Mouse (Mus musculus): Measurements from ENCODE around the gene Zfp385c. TPM values are rescaled to one million over a fixed set of nuclear protein-coding genes. Genes with fewer than 3 reads are reported as not detected.
A peak's percentile ranks its signal among the peaks of the same experiment; 100 is the strongest.

The Zfp385c gene
- polyA plus RNA-seq, 1 experiment from 2014 or later: 0.11 TPM

DNA sequence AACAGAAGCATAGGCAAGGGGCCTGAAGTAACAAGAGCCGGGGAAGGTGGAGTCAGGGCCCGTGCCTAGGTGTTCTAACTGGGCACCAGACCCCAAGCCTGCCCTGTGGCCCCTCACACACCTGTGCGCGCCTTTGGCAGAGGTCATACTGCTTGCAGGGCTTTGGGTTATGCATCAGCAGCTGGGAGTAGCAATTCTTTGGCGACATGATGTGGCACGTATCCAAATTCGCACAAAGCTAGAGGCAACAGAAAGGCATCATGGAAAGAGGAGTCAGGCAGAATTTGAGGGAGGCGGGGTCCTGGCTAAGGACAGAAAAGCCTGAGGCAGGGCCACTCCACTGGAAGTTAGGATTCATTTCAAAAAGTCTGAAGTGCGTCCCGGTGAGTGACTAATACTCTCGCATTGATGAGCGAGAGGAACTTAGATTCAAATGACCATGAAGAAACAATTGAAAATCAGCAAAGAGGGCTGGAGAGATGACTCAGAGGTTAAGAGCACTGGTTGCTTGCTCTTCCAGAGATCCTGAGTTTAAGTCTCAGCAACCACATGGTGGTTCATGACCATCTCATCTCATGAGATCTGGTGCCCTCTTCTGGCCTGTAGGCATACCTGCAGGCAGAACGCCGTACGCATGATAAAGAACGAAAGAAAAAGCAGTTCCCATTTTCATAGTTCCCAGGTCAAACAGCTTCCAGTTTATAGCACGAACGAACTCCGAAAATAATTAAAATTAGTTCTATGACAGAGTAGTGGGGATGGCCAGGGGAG lies 10.0 kb upstream of the Zfp385c start:
- Histone ChIP-seq H3K9ac (no peak overlapping the region), H3K4me2 (replicated peaks) (peak overlapping the region; percentile 46), H3K9me3 (no peaks in the 10 kb centered on the region), H3K27me3 (replicated peaks) (no peaks in the 10 kb centered on the region), H3K27ac (no peak overlapping the region), H3K4me1 (replicated peaks) (peaks cover 19% of the 10 kb centered on the region; the same call in 1 of the 2 replicates), H3K36me3 (peaks cover 24% of the 10 kb centered on the region), H3K4me3 (replicated peaks) (0 out of 2 replicates have a peak overlapping the region, but pooled peaks have one; percentile 9)
- 39% methylated on average over 19 of the region's 19 CpGs for WGBS
- peak; percentile 66 for ATAC-seq

- no peak for ATAC-seq
- Histone ChIP-seq H3K9ac (no peak overlapping the region), H3K9me3 (no peaks in the 10 kb centered on the region), H3K4me3 (replicated peaks) (peak overlapping the region; percentile 14), H3K27ac (no peak overlapping the region), H3K4me2 (replicated peaks) (peak overlapping the region; percentile 52), H3K4me1 (replicated peaks) (peaks cover 19% of the 10 kb centered on the region; the same call in 1 of the 2 replicates), H3K36me3 (peaks cover 16% of the 10 kb centered on the region), H3K27me3 (replicated peaks) (no peaks in the 10 kb centered on the region)
- 9% methylated on average over 14 of the region's 14 CpGs for WGBS
Observed at GRCm38 (mm10) chr11:100701301-100701700, 9.0 kb upstream of the Zfp385c start.

DNA sequence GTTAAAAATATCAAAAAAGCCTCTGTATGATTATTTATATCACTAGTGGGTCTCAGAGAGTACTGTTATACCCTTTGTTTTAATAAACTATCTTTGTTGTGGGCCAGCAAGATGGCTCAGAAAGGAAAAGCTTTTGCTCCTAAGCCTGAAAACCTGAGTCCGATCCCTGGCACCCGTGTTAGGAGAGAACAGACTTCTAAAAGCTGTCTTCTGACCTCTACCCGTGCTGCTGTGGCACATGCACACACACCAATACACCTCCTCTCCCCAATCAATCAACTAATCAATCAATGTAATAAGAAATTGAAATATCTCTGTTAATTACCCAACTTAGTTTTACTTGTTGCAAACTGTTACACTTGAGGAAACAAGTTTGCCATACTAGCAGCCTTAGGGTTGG lies 8.5 kb upstream of the Zfp385c start:
- Histone ChIP-seq H3K4me3 (replicated peaks) (no peak overlapping the region), H3K9ac (no peak overlapping the region), H3K36me3 (peaks cover 11% of the 10 kb centered on the region), H3K9me3 (no peaks in the 10 kb centered on the region), H3K4me1 (replicated peaks) (peaks cover 19% of the 10 kb centered on the region; the same call in 1 of the 2 replicates), H3K27me3 (replicated peaks) (no peaks in the 10 kb centered on the region), H3K4me2 (replicated peaks) (peak overlapping the region; percentile 52; the same call in 1 of the 2 replicates), H3K27ac (no peak overlapping the region)
- ATAC-seq: no peak
- WGBS: 77% methylated on average over 3 of the region's 3 CpGs

GRCm38 (mm10) chr11:100697921-100698320 lies 5.7 kb upstream of the Zfp385c start:
- ATAC-seq: no peak
- Histone ChIP-seq H3K27ac (no peak overlapping the region), H3K4me2 (replicated peaks) (no peak overlapping the region), H3K4me1 (replicated peaks) (peaks cover 14% of the 10 kb centered on the region; the same call in 1 of the 2 replicates), H3K27me3 (replicated peaks) (no peaks in the 10 kb centered on the region), H3K36me3 (no peaks in the 10 kb centered on the region), H3K4me3 (replicated peaks) (no peak overlapping the region), H3K9me3 (no peaks in the 10 kb centered on the region), H3K9ac (no peak overlapping the region)
- WGBS: 75% methylated on average over 7 of the region's 7 CpGs

DNA sequence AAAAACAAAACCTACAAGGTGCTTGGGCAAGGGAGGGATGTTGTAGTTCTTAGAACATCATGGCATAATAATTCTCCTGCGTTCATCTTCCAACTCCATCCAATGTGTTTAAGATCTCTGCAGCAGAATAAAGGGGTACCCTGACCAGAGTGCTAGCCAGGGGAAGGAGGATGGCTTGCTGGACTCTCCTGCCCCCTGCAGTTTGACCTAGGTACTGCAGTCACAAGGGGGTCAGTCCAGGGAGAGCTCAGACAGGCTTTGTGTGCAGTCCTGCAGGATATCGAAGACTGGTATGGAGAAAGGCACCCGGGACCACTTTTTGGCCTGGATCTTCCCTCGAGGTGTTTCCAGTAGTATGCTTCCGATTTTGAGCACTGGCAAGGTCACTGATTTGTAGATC lies 2.7 kb upstream of the Zfp385c start:
- Histone ChIP-seq H3K4me1 (replicated peaks) (peaks cover 10% of the 10 kb centered on the region; the same call in 1 of the 2 replicates), H3K9me3 (no peaks in the 10 kb centered on the region), H3K4me2 (replicated peaks) (no peak overlapping the region), H3K36me3 (no peaks in the 10 kb centered on the region), H3K27me3 (replicated peaks) (peaks cover 5% of the 10 kb centered on the region; the same call in 1 of the 2 replicates), H3K9ac (no peak overlapping the region), H3K27ac (no peak overlapping the region), H3K4me3 (replicated peaks) (no peak overlapping the region)
- no peak for ATAC-seq
- 38% methylated on average over 5 of the region's 5 CpGs for WGBS

DNA sequence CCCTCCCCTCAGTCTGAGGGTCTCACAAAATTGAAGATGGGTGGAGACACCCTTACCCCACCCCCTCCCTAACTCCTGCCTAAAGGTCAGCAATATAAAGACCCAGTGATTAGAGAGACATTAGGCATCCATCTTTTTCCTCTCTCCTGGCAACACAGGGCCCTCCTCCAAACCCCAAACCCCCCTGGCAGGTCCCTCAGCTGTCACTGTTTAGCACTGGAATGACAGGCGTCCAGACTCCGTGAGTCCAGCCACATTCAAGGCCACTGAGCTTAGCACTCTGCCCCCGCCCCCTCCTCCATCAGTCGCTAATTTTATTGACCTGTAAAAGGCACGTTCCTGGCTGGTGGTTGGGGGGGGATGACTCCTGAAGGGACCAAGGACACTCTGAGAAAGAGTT lies 899 bp upstream of the Zfp385c start:
- Histone ChIP-seq H3K4me1 (replicated peaks) (peaks cover 10% of the 10 kb centered on the region; the same call in 1 of the 2 replicates), H3K9ac (no peak overlapping the region), H3K27ac (no peak overlapping the region), H3K4me2 (replicated peaks) (no peak overlapping the region), H3K27me3 (replicated peaks) (peaks cover 5% of the 10 kb centered on the region; the same call in 1 of the 2 replicates), H3K9me3 (no peaks in the 10 kb centered on the region), H3K36me3 (no peaks in the 10 kb centered on the region), H3K4me3 (replicated peaks) (no peak overlapping the region)
- 23% methylated on average over 5 of the region's 5 CpGs for WGBS
- ATAC-seq: no peak

- H3K27me3 ChIP-seq (replicated peaks): peaks cover 5% of the 10 kb centered on the region; the same call in 1 of the 2 replicates
- 61% methylated on average over 7 of the region's 7 CpGs for WGBS
- ATAC-seq: no peak
Observed at GRCm38 (mm10) chr11:100690389-100690788, 1.9 kb downstream of the Zfp385c start.

DNA sequence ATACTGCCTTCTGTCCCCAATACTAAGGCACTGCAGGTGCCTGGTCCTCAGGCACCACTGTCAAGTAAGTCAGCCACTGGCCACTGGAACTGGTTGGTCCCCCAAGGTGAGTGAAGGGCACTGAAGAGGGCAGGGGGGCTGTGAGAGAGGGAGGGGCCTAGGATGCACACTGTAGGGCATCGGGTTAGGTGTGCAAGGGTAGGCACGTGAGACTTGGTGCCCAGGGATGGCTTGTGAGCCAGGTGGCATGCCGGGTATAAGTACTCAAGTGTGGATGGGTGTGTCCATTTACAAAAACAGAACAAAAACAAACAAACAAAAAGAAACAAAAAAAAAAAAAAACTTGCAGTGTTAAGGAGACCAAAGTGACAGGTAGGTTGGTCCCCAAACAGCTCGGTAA lies 3.8 kb downstream of the Zfp385c start:
- no peak for ATAC-seq
- H3K9me3 ChIP-seq: no peaks in the 10 kb centered on the region
- peaks cover 5% of the 10 kb centered on the region; the same call in 1 of the 2 replicates for H3K27me3 ChIP-seq (replicated peaks)
- no peak overlapping the region for H3K27ac ChIP-seq
- H3K4me3 ChIP-seq (replicated peaks): no peak overlapping the region
- no peak overlapping the region for H3K4me2 ChIP-seq (replicated peaks)
- peaks cover 10% of the 10 kb centered on the region; the same call in 1 of the 2 replicates for H3K4me1 ChIP-seq (replicated peaks)
- no peaks in the 10 kb centered on the region for H3K36me3 ChIP-seq
- 74% methylated on average over 4 of the region's 4 CpGs for WGBS
- no peak overlapping the region for H3K9ac ChIP-seq

More at GRCm38 (mm10) chr11:100690389-100690788, 1.9 kb downstream of the Zfp385c start:
- no peak overlapping the region for H3K4me2 ChIP-seq (replicated peaks)
- H3K9ac ChIP-seq: no peak overlapping the region
- no peak overlapping the region for H3K27ac ChIP-seq
- H3K4me3 ChIP-seq (replicated peaks): no peak overlapping the region
- H3K4me1 ChIP-seq (replicated peaks): peaks cover 10% of the 10 kb centered on the region; the same call in 1 of the 2 replicates
- no peaks in the 10 kb centered on the region for H3K9me3 ChIP-seq
- H3K36me3 ChIP-seq: no peaks in the 10 kb centered on the region

GRCm38 (mm10) chr11:100687265-100687664 lies 5.0 kb downstream of the Zfp385c start:
- peaks cover 8% of the 10 kb centered on the region; the same call in 1 of the 2 replicates for H3K4me1 ChIP-seq (replicated peaks)
- no peak overlapping the region for H3K4me2 ChIP-seq (replicated peaks)
- no peak overlapping the region for H3K27ac ChIP-seq
- ATAC-seq: no peak
- no peaks in the 10 kb centered on the region for H3K9me3 ChIP-seq
- no peak overlapping the region for H3K9ac ChIP-seq
- H3K27me3 ChIP-seq (replicated peaks): peaks cover 5% of the 10 kb centered on the region; the same call in 1 of the 2 replicates
- no peaks in the 10 kb centered on the region for H3K36me3 ChIP-seq
- no peak overlapping the region for H3K4me3 ChIP-seq (replicated peaks)
- 75% methylated on average over 7 of the region's 7 CpGs for WGBS

GRCm38 (mm10) chr11:100685371-100685770 lies 6.9 kb downstream of the Zfp385c start:
- H3K4me2 ChIP-seq (replicated peaks): no peak overlapping the region
- H3K27ac ChIP-seq: no peak overlapping the region
- H3K4me1 ChIP-seq (replicated peaks): no peaks in the 10 kb centered on the region
- no peaks in the 10 kb centered on the region for H3K27me3 ChIP-seq (replicated peaks)
- 87% methylated on average over 2 of the region's 3 CpGs for WGBS
- H3K36me3 ChIP-seq: no peaks in the 10 kb centered on the region
- H3K9me3 ChIP-seq: no peaks in the 10 kb centered on the region
- H3K9ac ChIP-seq: no peak overlapping the region
- no peak for ATAC-seq
- no peak overlapping the region for H3K4me3 ChIP-seq (replicated peaks)

DNA sequence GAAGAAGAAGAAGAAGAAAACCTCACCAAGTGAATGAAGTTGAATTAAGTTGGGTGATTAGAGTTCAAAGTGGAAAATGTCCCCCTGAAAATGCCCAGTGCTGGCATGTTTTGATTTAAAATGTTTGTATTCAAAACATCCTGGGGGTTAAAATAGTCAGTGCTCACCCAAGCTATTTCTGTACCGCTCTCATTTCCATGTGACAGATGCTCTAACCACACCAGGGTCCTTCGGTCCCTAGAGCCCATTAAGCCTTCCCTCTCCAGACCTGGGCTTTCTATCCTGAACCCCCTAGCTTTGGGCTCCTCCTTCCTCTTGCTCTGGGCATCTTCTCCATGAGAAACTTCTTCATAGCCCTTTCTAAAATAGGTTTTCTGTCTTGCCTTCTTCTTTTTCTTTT lies 8.2 kb downstream of the Zfp385c start:
- Histone ChIP-seq H3K4me1 (replicated peaks) (no peaks in the 10 kb centered on the region), H3K9ac (no peak overlapping the region), H3K27me3 (replicated peaks) (no peaks in the 10 kb centered on the region; the same call in 1 of the 2 replicates), H3K4me3 (replicated peaks) (no peak overlapping the region), H3K9me3 (no peaks in the 10 kb centered on the region), H3K36me3 (no peaks in the 10 kb centered on the region), H3K27ac (no peak overlapping the region), H3K4me2 (replicated peaks) (no peak overlapping the region)
- 83% methylated on average over 2 of the region's 2 CpGs for WGBS
- ATAC-seq: no peak

GRCm38 (mm10) chr11:100682526-100682925 lies 9.7 kb downstream of the Zfp385c start:
- H3K27ac ChIP-seq: no peak overlapping the region
- H3K4me3 ChIP-seq (replicated peaks): no peak overlapping the region
- H3K36me3 ChIP-seq: no peaks in the 10 kb centered on the region
- H3K4me1 ChIP-seq (replicated peaks): no peaks in the 10 kb centered on the region
- WGBS: 72% methylated on average over 5 of the region's 5 CpGs
- H3K9ac ChIP-seq: no peak overlapping the region
- no peak overlapping the region for H3K4me2 ChIP-seq (replicated peaks)
- no peak for ATAC-seq
- no peaks in the 10 kb centered on the region; the same call in 1 of the 2 replicates for H3K27me3 ChIP-seq (replicated peaks)
- H3K9me3 ChIP-seq: no peaks in the 10 kb centered on the region

Measured in intestine, embryonic 15.5 days (tissue).